Mouse (Mus musculus) lung, adult 18-20 months (tissue): ENCODE results near the gene Plpp1.
A peak's percentile ranks its signal among the peaks of the same experiment; 100 is the strongest.

Experiments
- DNase-seq, 2 experiments: peaks; one replicate each; pipeline ENCODE4 v3.0.0; 2022; ENCODE audit warnings: mixed read lengths in 2 of 2

Plpp1 gene

GRCm38 (mm10) chr13:112800597-112801380 lies at the start of gene Plpp1:
Gene Plpp1 (plus strand): TSS chr13:112800792.
- peak; percentile 95 to 97 for DNase-seq

DNA sequence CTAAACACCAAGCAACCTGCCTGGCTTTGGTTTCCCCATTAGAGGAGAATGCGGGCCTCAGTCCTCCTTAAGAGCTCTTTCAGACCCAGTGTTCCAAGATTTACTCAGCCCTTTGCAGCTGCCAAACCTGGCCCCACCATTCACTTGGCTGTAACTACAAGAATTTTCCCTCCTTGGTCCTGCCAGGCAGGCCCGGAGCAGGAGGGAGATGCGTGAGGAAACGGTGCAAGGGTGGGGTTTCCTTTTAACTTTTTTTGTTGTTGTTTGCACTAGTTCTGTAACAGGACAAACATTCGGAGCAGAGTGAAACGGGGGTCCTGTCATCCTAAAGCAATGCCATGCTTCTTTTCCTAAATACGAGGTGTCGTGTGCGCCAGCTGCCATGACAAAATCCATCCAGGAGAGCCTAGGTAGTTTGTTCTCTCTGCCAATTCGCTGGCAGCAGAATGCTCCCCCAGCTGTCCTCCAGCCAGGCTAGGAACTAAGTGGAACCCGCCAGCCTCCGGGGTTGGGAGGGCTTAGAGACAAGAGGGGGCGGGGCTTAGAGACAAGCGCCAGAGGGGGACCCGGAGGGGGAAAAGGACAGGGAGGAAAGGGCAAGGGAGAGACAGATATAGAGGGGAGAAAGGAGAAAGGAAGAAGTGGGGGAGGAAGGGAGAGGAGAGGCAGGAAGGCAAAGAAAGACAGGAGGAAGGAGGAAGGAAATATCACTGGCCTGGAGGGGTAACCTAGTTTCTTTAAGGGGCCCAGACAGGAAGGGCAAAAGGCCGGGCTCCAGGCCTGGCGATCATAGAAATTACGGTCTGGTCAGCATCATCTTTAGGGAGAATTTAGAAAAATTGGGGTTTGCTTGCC lies 48.9 kb upstream of the Plpp1 start:
- peak; percentile 67 to 80 for DNase-seq

DNA sequence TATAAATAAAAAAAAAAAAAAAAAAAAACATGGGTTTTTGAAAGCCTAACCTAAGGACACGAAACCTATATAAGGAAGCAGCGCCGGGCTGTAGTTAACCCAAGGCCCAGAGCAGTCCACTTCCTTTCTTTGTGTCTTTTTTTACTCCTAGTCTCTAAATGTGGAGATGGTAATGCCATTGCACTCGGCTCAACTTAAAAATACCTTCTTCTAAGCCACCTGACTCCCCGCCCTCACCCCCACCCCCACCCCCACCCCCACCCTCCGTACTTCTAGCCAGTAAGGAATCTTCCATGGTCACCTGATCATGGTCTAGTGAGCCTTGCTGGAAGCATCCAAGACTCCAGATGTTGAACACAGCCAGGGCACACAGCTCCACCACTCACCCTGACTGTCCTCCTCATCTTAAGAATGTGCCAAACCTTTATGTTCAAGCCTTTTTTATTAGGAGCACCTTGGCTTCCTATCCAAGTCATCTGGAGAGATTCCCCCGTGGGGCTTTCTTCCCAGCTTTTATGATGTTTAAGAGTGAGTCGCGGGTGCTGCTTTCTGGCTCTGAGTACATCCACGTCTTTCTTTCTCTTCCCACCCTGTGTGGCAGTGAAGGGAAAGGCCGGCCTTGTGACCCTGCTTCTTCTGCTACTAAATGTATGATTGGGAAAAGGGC lies 48.1 kb upstream of the Plpp1 start:
- DNase-seq = no peak

DNA sequence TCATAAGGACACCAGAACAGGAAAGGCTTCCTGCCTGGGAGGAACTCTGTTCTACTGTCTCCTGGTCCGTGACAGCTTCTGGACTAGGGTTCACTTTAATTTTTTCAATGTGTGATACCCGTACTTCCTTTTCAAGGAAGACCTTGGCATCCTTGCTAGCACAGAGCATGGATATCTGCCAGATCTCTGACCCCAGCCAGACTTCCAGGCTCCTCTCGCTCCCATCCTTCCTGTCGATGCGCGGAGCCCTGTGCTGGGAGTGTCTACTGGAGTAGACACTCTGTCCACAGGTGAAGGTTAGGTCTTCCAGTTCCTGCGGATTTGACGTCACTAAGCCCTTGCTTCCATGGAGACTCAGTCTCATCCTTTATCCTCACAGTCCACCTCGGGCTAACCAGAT lies 47.1 kb upstream of the Plpp1 start:
- DNase-seq = peak; percentile 72 to 82

- DNase-seq = no peak
Measured at GRCm38 (mm10) chr13:112754871-112755270, 45.7 kb upstream of the Plpp1 start.

- no peak for DNase-seq
Measured at GRCm38 (mm10) chr13:112755507-112756010, 45.0 kb upstream of the Plpp1 start.

- DNase-seq = no peak
Measured at GRCm38 (mm10) chr13:112757395-112757794, 43.2 kb upstream of the Plpp1 start.

GRCm38 (mm10) chr13:112758546-112759090 lies 42.0 kb upstream of the Plpp1 start:
- no peak for DNase-seq

GRCm38 (mm10) chr13:112759364-112759763 lies 41.2 kb upstream of the Plpp1 start:
- no peak for DNase-seq

DNA sequence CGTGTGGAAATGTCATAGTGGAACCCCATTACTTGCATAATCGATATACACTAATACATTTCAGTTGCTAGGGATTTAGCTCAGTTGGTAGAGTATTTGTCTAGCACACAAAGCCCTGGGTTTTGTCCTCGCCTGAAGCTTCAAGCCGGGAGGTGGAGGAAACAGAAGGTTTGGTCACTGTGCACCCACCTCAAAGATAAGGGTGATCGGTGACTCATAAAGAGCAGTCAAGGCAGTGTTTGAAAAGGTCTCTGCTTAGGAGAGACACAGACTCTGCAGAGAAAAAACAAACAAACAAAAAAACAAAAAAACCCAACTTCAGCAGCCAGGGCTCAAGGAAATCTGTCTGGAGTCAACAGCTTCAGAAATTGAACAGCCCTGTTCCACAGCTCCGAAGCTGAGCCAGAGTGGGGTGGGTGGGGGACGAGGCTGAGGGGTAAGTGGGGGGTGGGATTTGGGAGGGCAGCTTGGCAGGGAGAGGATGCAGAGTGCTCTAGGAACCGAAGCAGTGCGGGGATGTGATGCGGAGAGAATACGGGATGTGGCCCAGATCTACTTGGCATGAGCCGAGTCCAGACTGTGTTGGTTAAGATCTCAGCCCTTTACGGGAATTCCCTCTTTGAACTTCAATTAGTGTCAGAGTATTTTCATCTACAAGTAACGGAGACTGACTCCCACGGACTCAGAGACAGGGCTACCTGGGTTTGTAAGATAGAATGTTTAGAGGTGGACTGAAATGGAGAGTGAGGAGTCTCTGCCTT lies 40.6 kb upstream of the Plpp1 start:
- DNase-seq = no peak

- peak in 1 of 2 experiments; percentile 50 for DNase-seq
Measured at GRCm38 (mm10) chr13:112760538-112760881, 40.1 kb upstream of the Plpp1 start.

GRCm38 (mm10) chr13:112761787-112762186 lies 38.8 kb upstream of the Plpp1 start:
- DNase-seq = no peak

DNA sequence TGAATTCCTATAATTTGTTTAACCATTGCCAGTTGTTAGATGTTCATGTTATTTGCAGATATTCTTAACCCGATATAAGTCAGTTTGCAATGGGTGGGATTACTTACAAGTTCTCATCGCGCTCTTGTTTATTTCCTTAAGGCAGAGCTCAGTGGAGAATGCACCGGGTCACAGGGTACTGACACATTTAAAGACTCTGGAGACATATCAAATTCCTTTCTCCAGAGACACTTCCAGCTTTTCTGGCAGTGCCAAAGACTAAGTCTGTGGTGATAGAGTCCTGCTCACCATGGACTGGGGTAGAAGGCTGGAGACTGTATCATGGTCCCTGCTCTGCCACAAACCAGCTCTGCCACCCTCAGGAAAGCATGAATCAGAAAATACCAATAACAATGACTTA lies 38.0 kb upstream of the Plpp1 start:
- DNase-seq = no peak

DNA sequence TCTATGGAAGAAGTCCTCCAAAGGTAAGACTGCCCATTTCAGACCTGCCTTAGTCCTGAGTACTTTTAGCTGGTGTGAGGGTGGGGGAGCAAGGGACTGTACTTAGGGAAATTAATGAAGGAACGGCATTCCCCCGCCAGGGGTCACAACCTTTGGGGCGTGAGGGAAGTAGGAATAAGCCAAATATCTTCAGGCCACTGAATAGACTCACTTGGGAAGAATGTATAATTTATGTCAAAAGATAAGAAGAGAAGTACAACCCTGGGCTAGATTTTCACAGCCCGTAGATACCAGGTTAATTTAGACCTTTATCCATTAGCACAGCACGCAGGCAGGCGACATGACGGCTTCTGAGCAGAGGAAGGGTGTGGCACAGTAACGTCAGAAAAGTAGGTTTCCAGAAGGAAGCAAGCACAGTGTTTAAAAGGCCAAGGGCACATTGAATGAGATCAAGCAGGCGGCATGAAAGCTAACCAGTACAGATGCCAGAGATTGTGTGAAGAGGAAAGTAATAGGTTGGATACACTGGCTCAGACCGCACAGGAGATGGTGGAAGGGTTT lies 37.0 kb upstream of the Plpp1 start:
- DNase-seq = peak in 1 of 2 experiments; percentile 64

DNA sequence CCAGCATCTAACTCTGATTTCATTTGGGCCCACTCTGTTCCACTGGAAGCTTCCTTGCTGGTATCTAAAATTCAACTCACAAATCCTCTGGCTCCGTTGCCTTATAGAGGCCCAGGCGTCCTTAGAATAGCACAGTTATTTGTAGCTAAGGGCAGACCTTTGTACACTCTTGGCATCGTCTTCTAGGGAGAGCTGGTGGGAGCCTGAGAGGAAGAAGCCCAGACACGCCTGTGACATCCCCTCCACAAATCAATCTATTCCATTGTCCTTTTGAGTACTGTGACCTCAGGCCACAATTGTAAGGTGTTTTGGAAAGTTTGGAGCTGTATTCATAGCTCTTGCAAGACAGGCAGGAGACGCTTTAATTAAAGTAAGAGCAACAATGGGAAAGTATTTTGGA lies 36.0 kb upstream of the Plpp1 start:
- peak in 1 of 2 experiments; percentile 63 for DNase-seq

DNA sequence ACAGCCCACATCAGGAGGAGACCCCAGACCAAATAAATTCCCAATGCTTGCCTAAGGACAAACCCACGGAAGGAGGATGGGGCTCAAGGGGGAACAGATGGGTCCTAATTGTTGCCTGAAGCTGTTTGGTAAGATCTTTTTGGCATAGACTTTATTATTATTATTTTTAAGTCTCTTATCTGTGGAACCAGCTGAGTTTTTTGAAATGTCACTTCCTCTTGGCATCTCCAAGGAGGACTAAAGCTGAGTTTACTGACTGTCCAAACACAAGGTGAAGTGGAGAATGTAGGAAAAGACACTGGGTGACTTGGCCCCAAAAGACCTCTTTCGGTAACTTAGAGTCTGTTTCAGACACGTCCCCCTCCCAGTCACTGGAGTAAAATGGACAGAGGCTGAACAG lies 34.9 kb upstream of the Plpp1 start:
- no peak for DNase-seq

GRCm38 (mm10) chr13:112770528-112771328 lies 29.9 kb upstream of the Plpp1 start:
- peak; percentile 59 to 71 for DNase-seq

- DNase-seq = peak in 1 of 2 experiments; percentile 61
Measured at GRCm38 (mm10) chr13:112771447-112772208, 29.0 kb upstream of the Plpp1 start.

- no peak for DNase-seq
Measured at GRCm38 (mm10) chr13:112772252-112772651, 28.3 kb upstream of the Plpp1 start.

DNA sequence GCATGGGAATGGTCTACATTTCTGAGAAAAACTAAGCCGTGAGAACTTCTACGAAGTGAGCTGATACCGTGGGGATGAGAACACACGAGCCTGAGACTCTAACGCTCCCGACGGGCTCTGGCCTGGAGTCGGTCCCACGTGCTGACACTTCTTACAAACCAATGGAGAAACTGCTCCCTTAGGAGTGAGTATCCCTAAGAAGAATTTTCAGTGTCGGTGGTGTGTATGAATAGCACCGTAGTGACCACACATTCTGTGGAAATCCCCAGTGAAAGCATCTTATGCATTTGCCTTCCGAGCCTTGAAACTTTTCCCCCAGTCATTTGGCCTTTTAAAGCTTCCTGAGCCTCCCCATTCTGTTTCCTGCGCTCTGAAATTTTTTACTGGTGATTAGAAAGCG lies 27.7 kb upstream of the Plpp1 start:
- no peak for DNase-seq
